ENCODE assay signal across 15 mouse cellular contexts in genomic region chr2:157053787-157054186, GRCm38 (mm10). TPM values are rescaled to one million over a fixed set of nuclear protein-coding genes. Genes with fewer than 3 reads are reported as not detected.
DNase-seq lines count a peak whose midpoint lies in the region; ATAC-seq and TF ChIP-seq lines count a peak whose summit lies in the region.
"Had no signal": no experiment of that assay in that cellular context is flagged by ENCODE, and none has a peak within 500 bp of the region (broad histone marks: within the 10 kb centered on the region; RNA-seq: fewer than 3 reads in every experiment).

No protein-coding gene starts in this region.

- TF ChIP-seq CTCF in lung, embryonic 14.5 days (IDR thresholded peaks at IDR 0.05; ENCODE audit: low read depth) = peak; percentile 43

- H3K4me2 ChIP-seq in hindbrain, embryonic 13.5 days = no peak overlapping the region
- no peak overlapping the region for H3K4me2 ChIP-seq in hindbrain, embryonic 11.5 days (replicated peaks; ENCODE audit: low read depth, low read length)
- H3K4me2 ChIP-seq in lung, embryonic 14.5 days = no peak overlapping the region

- DNase-seq in hindbrain, embryonic 11.5 days (ENCODE audit: low spot score) = no peak
- DNase-seq in lung, embryonic 14.5 days = peak; percentile 43
- DNase-seq in lung, postnatal 36 days = no peak
- DNase-seq in ES-CJ7 (ENCODE audit: low read depth, low spot score) = peak; percentile 63
- DNase-seq in spleen, adult 12 weeks (ENCODE audit: low spot score) = no peak
- DNase-seq: cerebellum, postnatal 36 days; thymus, adult 2 months had no signal

- H3K9ac ChIP-seq in hindbrain, embryonic 13.5 days = no peak overlapping the region
- no peak overlapping the region for H3K9ac ChIP-seq in hindbrain, embryonic 11.5 days (ENCODE audit: low read depth, low read length)
- no peak overlapping the region for H3K9ac ChIP-seq in lung, embryonic 14.5 days

- ATAC-seq in hindbrain, embryonic 13.5 days (ENCODE audit: low FRiP score) = no peak
- ATAC-seq in hindbrain, embryonic 11.5 days (ENCODE audit: low FRiP score) = no peak
- no peak for ATAC-seq in lung, embryonic 14.5 days (ENCODE audit: insufficient read depth)
- ATAC-seq in granulocyte monocyte progenitor cell, adult 5-6 weeks (replicated peaks; ENCODE audit: poor library complexity, severe bottlenecking) = 0 out of 2 replicates have a peak, but pooled peaks have one; percentile 29

- peaks cover 60% of the 10 kb centered on the region for H3K36me3 ChIP-seq in hindbrain, embryonic 13.5 days
- peaks cover 7% of the 10 kb centered on the region; the same call in 1 of the 2 replicates for H3K36me3 ChIP-seq in hindbrain, embryonic 11.5 days (ENCODE audit: control insufficient read depth, insufficient read depth, low read length)
- peaks cover 69% of the 10 kb centered on the region for H3K36me3 ChIP-seq in lung, embryonic 14.5 days (ENCODE audit: insufficient read depth)

- no peaks in the 10 kb centered on the region for H3K27me3 ChIP-seq in hindbrain, embryonic 13.5 days
- no peaks in the 10 kb centered on the region for H3K27me3 ChIP-seq in hindbrain, embryonic 11.5 days (ENCODE audit: control insufficient read depth, insufficient read depth, low read length)
- no peaks in the 10 kb centered on the region for H3K27me3 ChIP-seq in lung, embryonic 14.5 days (ENCODE audit: insufficient read depth, low read length)

- H3K27ac ChIP-seq in hindbrain, embryonic 13.5 days = 0 out of 2 replicates have a peak overlapping the region, but pooled peaks have one; percentile 37
- no peak overlapping the region for H3K27ac ChIP-seq in hindbrain, embryonic 11.5 days (ENCODE audit: low read depth, low read length)
- peak overlapping the region; percentile 88; the same call in 1 of the 2 replicates for H3K27ac ChIP-seq in lung, embryonic 14.5 days (ENCODE audit: low read depth)

- WGBS in hindbrain, embryonic 13.5 days = 73% methylated on average over 4 of the region's 4 CpGs
- WGBS in hindbrain, embryonic 11.5 days = 79% methylated on average over 4 of the region's 4 CpGs
- 73% methylated on average over 4 of the region's 4 CpGs for WGBS in lung, embryonic 14.5 days

- peaks cover 64% of the 10 kb centered on the region for H3K4me1 ChIP-seq in hindbrain, embryonic 13.5 days (replicated peaks)
- H3K4me1 ChIP-seq in hindbrain, embryonic 11.5 days (replicated peaks; ENCODE audit: control insufficient read depth, insufficient read depth, low read length) = peaks cover 11% of the 10 kb centered on the region
- H3K4me1 ChIP-seq in lung, embryonic 14.5 days (ENCODE audit: insufficient read depth) = peaks cover 11% of the 10 kb centered on the region; the same call in 1 of the 2 replicates

- H3K9me3 ChIP-seq in hindbrain, embryonic 13.5 days = no peaks in the 10 kb centered on the region
- H3K9me3 ChIP-seq in hindbrain, embryonic 11.5 days (ENCODE audit: control insufficient read depth, low read length) = no peaks in the 10 kb centered on the region
- no peaks in the 10 kb centered on the region for H3K9me3 ChIP-seq in lung, embryonic 14.5 days (ENCODE audit: low read depth, low read length)
- H3K9me3 ChIP-seq: megakaryocyte, embryonic 14.5 days had no signal

- no peak overlapping the region for H3K4me3 ChIP-seq in hindbrain, embryonic 13.5 days
- no peak overlapping the region for H3K4me3 ChIP-seq in hindbrain, embryonic 11.5 days (ENCODE audit: low read depth, low read length)
- no peak overlapping the region for H3K4me3 ChIP-seq in lung, embryonic 14.5 days (ENCODE audit: low read depth, low read length)
- H3K4me3 ChIP-seq: megakaryocyte, embryonic 14.5 days; myocyte had no signal

RNA-seq across cellular contexts. Expression of gene Soga1, which starts 25.3 kb away (rescaled TPM):
- 6.2 and 6.4 TPM in 2 replicates for polyA plus RNA-seq in hindbrain, embryonic 13.5 days (2015; fragmentation: Nextera tagmentation; extraction: Ambion mirVana)
- 7.2 and 9.8 TPM in 2 replicates for polyA plus RNA-seq in hindbrain, embryonic 11.5 days (2014; fragmentation: Nextera tagmentation; extraction: Ambion mirVana)
- 8.6 and 8.9 TPM in 2 replicates for polyA plus RNA-seq in lung, embryonic 14.5 days (2014; fragmentation: Nextera tagmentation; extraction: Ambion mirVana)
- total RNA-seq in granulocyte monocyte progenitor cell, adult 5-6 weeks (2014; fragmentation: Nextera tagmentation) = 4.4 and 5.7 TPM in 2 replicates
- total RNA-seq in granulocyte monocyte progenitor cell, adult 5-6 weeks (2017) = 2.5 TPM in 2 replicates

RNA-seq across cellular contexts. Expression of gene Tldc2, which starts 33.1 kb away (rescaled TPM):
- polyA plus RNA-seq in hindbrain, embryonic 13.5 days (2015; fragmentation: Nextera tagmentation; extraction: Ambion mirVana) = not detected in 2 replicates
- polyA plus RNA-seq in hindbrain, embryonic 11.5 days (2014; fragmentation: Nextera tagmentation; extraction: Ambion mirVana) = not detected in 2 replicates
- not detected in 2 replicates for polyA plus RNA-seq in lung, embryonic 14.5 days (2014; fragmentation: Nextera tagmentation; extraction: Ambion mirVana)
- total RNA-seq in granulocyte monocyte progenitor cell, adult 5-6 weeks (2014; fragmentation: Nextera tagmentation) = not detected in 2 replicates
- not detected in 2 replicates for total RNA-seq in granulocyte monocyte progenitor cell, adult 5-6 weeks (2017)
- total RNA-seq: adrenal gland, adult 2 months; heart, adult 8-10 months; layer of hippocampus, adult 18-20 months; left cerebral cortex, postnatal 36 days had no signal
- polyA plus RNA-seq: myocyte; thymus, adult 2 months had no signal

RNA-seq across cellular contexts. Expression of gene Dsn1, which starts 46.8 kb away (rescaled TPM):
- polyA plus RNA-seq in hindbrain, embryonic 13.5 days (2015; fragmentation: Nextera tagmentation; extraction: Ambion mirVana) = 12.3 and 13.2 TPM in 2 replicates
- 42.1 and 44.7 TPM in 2 replicates for polyA plus RNA-seq in hindbrain, embryonic 11.5 days (2014; fragmentation: Nextera tagmentation; extraction: Ambion mirVana)
- polyA plus RNA-seq in lung, embryonic 14.5 days (2014; fragmentation: Nextera tagmentation; extraction: Ambion mirVana) = 44.2 and 46.6 TPM in 2 replicates
- 17.8 and 23.9 TPM in 2 replicates for total RNA-seq in granulocyte monocyte progenitor cell, adult 5-6 weeks (2014; fragmentation: Nextera tagmentation)
- total RNA-seq in granulocyte monocyte progenitor cell, adult 5-6 weeks (2017) = 36.9 and 50.6 TPM in 2 replicates

Comparison
In these comparisons a context has a peak if more than half of its experiments do, and no peak if none do; other contexts are left out.
1. DNase-seq: peak in lung, embryonic 14.5 days (single experiment) and ES-CJ7 (single experiment); none in hindbrain, embryonic 11.5 days (single experiment), lung, postnatal 36 days (single experiment) and spleen, adult 12 weeks (single experiment).